Mouse (Mus musculus): ENCODE measurements at regions not wholly inside any gene's neighbourhood (a gene's known extent, or its start where the extent isn't known, plus 50 kb on each side); places are given as distances from the start of the nearest gene placed in this dataset.

DNA sequence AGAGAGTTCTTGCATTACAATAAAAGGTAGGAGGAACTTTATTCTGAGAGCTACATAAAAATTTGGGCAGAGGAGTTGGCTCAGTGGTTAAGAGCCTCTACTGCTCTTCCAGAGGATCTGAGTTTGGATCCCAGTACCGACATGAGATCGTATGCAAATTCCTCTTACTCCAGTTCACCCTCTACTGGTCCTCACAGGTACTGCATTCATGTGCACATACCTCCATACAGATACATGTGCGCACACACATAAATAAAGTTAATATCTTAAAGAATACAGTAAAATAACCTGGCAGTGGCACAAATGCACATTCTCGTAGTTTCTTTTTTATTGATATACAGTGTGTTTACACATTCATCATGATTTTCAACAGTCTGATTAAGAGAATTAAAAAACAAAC lies 232.4 kb downstream of the Vps13c start:
- DNase-seq (ENCODE audit: low spot score in 2 of 2): no peak

DNA sequence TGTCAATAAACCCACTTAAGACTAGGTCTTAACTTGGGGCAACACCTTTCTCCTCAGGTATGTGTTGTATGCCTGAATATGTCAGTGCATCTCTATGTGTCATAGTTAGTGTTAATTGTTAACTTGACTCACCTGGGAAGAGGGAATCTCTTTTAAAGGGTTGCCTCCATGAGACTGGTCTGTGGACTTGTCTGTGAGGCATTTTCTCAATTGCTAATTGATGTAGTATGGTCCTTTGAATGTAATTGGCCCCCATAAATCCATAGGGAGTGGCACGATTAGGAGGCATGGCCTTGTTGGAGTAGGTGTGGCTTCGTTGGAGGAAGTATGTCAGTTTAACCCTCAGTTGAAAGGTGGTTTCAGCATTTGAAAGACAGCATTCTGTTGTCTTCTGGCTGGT lies 237.1 kb downstream of the Vps13c start:
- DNase-seq (ENCODE audit: low spot score in 2 of 2): no peak

DNA sequence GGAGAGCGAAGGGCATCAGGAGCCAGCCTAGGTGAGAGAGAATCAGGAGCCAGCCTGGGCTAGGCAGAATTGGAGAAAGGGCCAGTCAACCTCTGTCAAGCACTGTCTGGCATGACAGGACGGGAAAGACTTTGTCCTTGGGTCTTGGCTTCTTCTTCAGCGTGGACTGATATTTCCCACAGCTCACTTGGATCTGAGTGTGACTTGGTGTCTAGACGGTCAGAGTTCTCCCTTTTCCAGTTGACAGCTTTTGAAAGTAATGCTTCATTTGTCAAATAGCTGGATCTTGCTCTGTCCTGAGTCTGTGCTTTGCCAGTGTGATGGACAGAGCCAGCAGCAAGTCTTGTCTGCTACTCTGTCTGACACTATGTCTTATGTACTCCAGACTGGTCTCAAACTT lies 243.1 kb downstream of the Vps13c start:
- DNase-seq (ENCODE audit: low spot score in 2 of 2): no peak

DNA sequence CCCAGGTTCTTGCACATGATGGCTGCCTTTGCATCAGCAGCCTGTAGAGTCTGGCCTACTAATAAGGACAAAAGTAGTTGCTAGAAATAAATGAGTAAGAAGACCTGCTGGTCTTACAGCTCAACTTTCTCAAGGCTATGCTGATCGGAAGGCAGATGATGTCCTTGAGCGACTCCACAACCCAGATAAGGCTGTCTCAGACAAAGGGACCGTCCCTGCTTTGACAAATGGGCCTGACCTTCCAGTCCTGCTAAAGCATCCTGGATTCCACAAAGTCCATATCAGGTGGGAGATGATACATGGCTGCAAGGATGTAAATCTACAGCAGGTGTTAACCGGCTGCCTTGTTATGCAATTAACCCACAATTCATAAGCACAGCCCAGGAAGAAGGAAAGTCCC lies 244.8 kb downstream of the Vps13c start:
- DNase-seq (ENCODE audit: low spot score in 2 of 2): no peak

DNA sequence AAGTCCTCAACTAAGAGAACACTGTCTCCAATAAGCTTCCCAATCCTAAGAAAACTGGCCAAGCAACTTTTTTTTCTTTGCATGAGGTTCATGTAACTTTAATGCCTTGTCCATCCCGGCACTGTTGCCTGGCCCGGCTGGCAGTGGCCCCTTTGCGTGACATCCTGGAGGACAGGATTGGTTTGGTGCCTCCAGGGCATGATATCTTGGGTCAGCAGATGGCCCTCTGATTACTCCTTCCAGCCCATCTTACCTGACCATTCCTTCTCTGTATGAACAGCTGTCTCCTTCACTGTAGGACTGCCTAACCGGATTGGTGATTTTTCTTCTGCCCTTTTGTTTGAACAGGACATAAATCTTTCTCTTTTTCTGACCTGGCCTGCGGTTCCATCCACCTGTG lies 254.4 kb downstream of the Vps13c start:
- no peak for DNase-seq (ENCODE audit: low spot score in 2 of 2)

DNA sequence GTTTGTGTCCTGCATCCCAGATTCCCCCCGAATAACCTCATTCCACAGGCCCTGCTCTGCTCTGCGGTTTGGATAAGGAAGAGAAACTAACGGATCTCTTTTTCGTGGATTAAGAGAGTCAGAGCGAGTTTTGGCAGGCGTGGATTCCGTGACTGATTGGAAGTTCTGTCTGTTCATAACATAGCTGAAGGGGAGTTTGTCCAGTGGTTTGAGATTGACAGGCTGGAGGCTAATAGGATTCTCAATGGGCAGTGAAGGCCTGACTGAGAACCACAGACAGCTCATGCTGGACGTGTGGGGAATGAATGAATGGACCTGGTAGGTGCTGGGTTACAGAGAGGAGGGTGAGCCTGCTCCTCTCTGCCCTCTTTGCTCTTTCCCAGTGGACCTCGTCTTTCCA lies 269.6 kb downstream of the Vps13c start:
- DNase-seq (ENCODE audit: low spot score in 2 of 2): no peak

DNA sequence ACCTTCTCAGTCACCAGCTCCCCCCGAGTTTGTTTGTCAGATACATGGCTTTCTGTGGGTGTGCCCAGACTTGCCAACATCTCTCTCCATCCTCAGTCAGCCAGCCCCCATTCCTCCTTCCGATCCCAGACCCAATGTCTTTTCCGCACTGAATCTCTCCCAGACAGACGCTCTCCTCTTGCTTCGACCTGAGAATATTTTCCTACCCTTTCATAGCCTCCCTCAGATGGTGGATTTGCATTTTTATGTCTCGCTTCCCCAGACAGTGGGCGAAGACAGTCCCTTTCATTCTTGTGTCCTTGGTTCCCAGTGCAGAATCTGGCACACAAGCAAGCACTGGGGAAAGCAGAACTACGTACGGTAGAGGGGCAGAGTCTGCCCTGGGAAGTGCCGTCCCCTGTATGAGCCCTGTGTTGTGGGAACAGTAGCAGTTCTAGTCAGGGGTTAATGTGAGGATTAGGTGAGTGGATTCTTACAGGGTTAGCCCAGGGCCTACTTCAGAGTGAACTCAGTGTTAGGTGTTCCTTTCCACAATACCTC lies 275.0 kb downstream of the Vps13c start:
- DNase-seq (ENCODE audit: low spot score in 2 of 2): no peak

DNA sequence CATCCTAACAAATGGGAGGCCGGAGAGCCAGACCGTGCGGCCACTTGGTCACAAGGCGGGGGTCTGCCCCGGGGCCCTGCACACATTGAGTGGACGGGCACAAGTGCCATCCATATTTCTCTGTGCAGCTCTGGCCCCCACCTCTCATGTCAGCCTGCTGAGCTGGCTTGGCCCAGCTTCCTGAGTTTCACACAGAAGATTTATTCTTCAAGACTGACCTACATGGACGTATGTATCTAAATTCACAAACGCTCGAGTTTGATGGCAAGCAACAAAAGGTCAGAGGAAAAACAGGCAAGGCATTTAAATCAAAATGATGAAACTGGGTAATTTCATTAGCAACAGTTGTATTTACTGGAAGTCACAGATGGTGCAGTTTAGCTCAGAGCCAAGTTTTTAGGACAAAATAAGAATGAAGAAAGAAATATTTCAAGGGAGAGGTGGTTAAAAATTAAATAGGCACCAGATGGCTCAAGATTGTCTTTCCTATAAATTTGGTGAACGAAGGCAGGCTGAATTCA lies 276.1 kb downstream of the Vps13c start:
- DNase-seq (ENCODE audit: low spot score in 2 of 2): no peak

- no peak for DNase-seq (ENCODE audit: low spot score in 2 of 2)
These were observed 278.1 kb downstream of the Vps13c start for GRCm38 (mm10) chr9:68118266-68118665.

DNA sequence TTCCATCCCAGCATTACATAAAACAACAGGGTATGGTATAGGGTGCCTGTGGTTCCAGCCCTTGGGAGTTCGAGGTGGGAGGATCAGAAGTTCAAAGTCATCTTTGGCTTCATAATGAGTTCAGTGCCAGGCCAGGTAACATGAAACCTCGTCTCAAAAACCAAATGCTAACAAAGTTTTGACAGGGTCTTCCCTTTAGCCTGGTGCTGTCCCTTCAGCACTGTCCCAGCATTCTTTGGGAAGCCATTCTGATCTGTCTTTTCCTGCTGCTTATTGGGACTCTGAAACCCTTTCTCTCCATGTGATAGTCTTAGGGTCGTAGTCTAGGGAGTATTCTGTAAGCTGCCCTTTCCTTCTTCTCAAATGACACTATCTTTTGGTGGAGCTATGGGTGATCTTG lies 282.1 kb downstream of the Vps13c start:
- DNase-seq (ENCODE audit: low spot score in 2 of 2): no peak

GRCm38 (mm10) chr9:68131263-68131662 lies 291.1 kb downstream of the Vps13c start:
- peak in 1 of 2 experiments; percentile 26 for DNase-seq (ENCODE audit: low spot score in 2 of 2)

DNA sequence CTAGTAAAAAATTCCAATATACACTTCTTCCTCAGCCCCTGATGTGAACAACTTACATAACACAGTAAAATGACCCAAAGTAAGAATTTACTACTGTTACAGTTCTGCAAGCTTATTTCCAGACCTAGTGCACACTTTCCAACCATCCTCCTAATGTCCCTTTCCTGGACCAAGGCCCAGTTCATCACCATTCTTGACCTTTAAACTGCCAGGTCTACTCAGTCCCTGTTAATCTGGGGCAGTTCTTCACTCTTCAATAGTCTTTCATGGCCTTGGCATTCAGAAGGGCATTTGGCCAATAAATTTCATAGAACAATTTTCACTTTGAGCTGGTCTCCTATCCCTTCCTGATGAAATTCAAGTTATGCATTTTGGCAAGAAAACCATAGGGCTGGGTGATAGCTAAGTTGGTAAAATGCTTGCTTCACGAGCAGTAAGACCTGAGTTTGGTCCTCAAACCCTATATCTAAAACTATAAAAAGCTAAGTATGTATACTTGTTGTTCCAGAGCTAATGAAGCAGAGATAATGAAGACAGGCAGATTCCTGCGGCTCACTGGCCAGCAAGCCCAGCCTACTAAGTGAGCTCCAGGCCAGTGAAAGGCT lies 295.4 kb downstream of the Vps13c start:
- no peak for DNase-seq (ENCODE audit: low spot score in 2 of 2)

DNA sequence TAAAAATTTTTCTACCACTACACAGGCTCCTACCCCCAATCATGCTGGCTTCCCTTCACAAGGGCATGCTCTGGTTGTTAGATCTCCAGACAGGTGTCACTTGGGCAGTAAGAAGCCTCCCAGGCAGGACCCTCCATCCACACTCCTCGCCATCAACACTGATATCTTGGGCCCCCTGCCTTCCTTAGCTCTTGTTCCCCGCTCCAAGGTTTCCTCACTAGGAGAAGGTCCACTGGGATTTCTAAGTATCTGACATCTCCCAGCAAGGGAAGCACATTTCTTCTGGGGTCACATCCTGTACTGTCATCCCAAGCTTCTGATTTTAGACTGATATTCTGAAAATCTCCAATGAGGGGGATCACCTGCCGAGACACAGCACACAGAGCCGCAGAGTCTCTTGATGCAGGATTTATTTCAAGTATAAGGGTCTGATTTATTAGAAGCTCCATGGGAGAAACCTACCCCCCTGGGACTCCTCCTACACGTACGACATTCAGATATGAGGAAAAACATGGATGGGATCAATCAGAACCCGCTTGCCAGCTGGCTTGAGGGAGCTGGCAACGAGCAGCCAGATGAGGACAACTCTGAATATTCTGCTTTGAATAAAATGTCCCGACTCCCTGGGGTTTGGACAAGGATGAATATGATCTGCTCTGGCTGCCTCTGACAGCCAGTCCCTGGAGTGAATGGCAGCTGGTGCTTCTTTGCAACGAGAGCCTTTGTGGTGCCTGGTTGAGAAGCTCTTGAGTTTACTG lies 322.8 kb downstream of the Vps13c start:
- DNase-seq (ENCODE audit: low spot score in 2 of 2): no peak

- no peak for DNase-seq (ENCODE audit: low spot score in 2 of 2)
These were observed 326.4 kb downstream of the Vps13c start for GRCm38 (mm10) chr9:68166556-68166955.

DNA sequence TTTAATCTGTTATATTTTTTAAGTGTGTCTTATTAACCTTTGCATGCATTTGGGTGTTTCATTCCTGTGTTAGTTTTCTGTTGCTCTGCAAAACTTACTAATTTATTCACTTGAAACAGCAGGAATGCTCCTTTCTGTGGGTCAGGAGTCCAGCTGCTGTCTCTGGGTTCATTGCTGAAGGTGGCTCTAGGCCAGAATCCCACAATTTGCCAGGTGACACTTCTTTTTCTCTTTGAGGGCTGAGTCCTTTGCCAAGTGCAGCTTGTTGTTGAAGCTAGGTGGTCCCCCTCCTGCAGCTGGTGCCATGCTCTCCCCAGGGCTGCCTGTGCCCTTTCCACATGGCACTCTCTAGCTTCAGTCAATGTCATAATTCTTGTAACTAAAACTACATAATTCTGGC lies 348.7 kb downstream of the Vps13c start:
- no peak for DNase-seq (ENCODE audit: low spot score in 2 of 2)

GRCm38 (mm10) chr9:68199831-68200230 lies 359.6 kb downstream of the Vps13c start:
- DNase-seq (ENCODE audit: low spot score in 2 of 2): no peak

DNA sequence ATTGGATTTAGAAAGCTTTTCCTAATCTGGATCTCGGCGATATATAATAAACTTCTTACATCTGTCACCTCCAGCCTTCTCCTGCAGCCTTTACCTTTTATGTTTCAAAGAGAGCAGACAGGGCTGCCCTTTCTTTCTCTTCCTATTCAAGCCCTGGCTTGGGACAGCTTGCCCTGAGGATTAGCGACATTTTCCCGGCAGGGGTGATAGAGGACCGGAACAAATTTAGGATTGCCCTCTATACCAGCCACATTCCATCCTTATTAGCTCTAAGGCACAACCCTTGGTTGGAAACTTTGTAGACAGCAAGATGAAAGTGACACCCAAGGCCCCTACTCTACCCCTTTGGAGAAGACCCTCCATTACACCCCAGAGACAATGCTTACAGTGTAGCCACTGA lies 360.8 kb downstream of the Vps13c start:
- no peak for DNase-seq (ENCODE audit: low spot score in 2 of 2)

GRCm38 (mm10) chr9:68225694-68226093 lies 385.5 kb downstream of the Vps13c start:
- DNase-seq (ENCODE audit: low spot score in 2 of 2): no peak

- DNase-seq (ENCODE audit: low spot score in 2 of 2): peak in 1 of 2 experiments; percentile 7
These were observed 390.9 kb downstream of the Vps13c start for GRCm38 (mm10) chr9:68231131-68231530.

DNA sequence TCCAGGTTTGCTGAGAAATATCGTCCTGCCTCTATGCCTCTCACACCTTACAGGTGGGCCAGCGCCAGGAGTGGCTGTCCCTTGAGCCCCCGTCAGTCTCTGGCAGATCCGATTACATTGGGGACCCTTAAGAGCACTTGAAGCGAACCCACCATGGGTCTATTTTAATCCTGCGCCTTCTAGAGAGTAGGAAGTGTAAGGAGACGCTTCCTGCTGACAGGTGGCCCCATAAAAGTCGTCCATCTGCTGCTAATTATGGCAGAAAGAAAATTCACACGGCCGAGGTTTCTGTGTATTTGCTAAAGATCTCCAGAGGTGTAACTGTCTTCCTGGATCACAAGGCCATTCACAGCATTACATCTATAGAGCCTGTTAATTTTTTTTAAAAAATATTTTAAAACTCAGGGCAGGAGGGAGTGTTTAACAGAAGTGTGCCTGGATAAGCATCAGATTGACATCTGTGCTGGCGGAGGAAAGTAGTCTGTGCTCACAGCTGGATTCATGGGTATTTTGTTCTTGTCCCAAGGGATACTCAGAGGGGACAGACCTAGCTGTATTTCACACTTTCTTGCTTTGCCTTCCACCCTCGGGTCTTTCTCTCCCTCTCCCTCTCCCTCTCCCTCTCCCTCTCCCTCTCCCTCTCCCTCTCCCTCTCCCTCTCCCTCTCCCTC lies 394.9 kb downstream of the Vps13c start:
- peak in 1 of 2 experiments; percentile 5 for DNase-seq (ENCODE audit: low spot score in 2 of 2)

DNA sequence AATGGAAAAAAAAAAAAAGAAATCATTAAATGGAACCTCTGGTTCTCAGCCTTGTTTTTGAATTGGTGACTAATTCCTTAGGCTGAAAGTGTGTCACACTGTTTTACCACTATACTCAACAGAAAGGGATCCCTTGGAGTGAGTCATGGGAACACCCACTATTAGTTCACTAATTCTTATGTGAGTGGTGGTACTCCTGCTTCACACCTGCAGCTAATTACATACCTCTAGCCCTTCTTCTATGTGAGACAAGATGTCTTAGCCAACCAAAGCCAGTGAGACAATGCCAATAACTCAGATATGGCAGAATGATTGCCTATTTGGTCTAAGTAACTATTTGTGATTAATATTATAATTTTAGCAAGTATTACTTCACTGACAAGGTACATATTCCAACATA lies 398.9 kb downstream of the Vps13c start:
- DNase-seq (ENCODE audit: low spot score in 2 of 2): no peak

- peak in 1 of 2 experiments; percentile 21 for DNase-seq (ENCODE audit: low spot score in 2 of 2)
These were observed 399.4 kb downstream of the Vps13c start for GRCm38 (mm10) chr9:68239551-68239950.
